Mouse (Mus musculus): ENCODE measurements around the gene Usp31.

The Usp31 gene

GRCm38 (mm10) chr7:121707073-121707667 is at the start of gene Usp31:
TSS of gene Usp31 (minus strand) at chr7:121707253.
- DNase-seq (ENCODE audit: low read depth, low spot score), result peak; percentile 96

GRCm38 (mm10) chr7:121754748-121755147 is 47.7 kb upstream of the Usp31 start:
- no peak for DNase-seq (ENCODE audit: low read depth, low spot score)

- peak; percentile 52 for DNase-seq (ENCODE audit: low read depth, low spot score)
These were observed 43.2 kb upstream of the Usp31 start for GRCm38 (mm10) chr7:121750244-121750643.

- DNase-seq (ENCODE audit: low read depth, low spot score), result no peak
These were observed 30.7 kb upstream of the Usp31 start for GRCm38 (mm10) chr7:121737511-121738415.

GRCm38 (mm10) chr7:121734171-121734831 is 27.2 kb upstream of the Usp31 start, which contains the start of gene Scnn1g:
TSS of gene Scnn1g (plus strand) at chr7:121734479.
- DNase-seq (ENCODE audit: low read depth, low spot score), result peak; percentile 87

- DNase-seq (ENCODE audit: low read depth, low spot score), result peak; percentile 33
These were observed 23.2 kb upstream of the Usp31 start for GRCm38 (mm10) chr7:121730225-121730624.

- no peak for DNase-seq (ENCODE audit: low read depth, low spot score)
These were observed 10.0 kb upstream of the Usp31 start for GRCm38 (mm10) chr7:121717031-121717430.

GRCm38 (mm10) chr7:121711171-121711570 is 4.1 kb upstream of the Usp31 start:
- DNase-seq (ENCODE audit: low read depth, low spot score), result no peak

GRCm38 (mm10) chr7:121706411-121707072 is 511 bp downstream of the Usp31 start:
- peak; percentile 53 for DNase-seq (ENCODE audit: low read depth, low spot score)

GRCm38 (mm10) chr7:121705051-121705450 is 2.0 kb downstream of the Usp31 start:
- no peak for DNase-seq (ENCODE audit: low read depth, low spot score)

- no peak for DNase-seq (ENCODE audit: low read depth, low spot score)
These were observed 5.1 kb downstream of the Usp31 start for GRCm38 (mm10) chr7:121701983-121702382.

- no peak for DNase-seq (ENCODE audit: low read depth, low spot score)
These were observed 6.6 kb downstream of the Usp31 start for GRCm38 (mm10) chr7:121700480-121700879.

- no peak for DNase-seq (ENCODE audit: low read depth, low spot score)
These were observed 7.8 kb downstream of the Usp31 start for GRCm38 (mm10) chr7:121699218-121699617.

- DNase-seq (ENCODE audit: low read depth, low spot score), result no peak
These were observed 9.5 kb downstream of the Usp31 start for GRCm38 (mm10) chr7:121697574-121697973.

- DNase-seq (ENCODE audit: low read depth, low spot score), result no peak
These were observed 9.9 kb downstream of the Usp31 start for GRCm38 (mm10) chr7:121697170-121697569.

GRCm38 (mm10) chr7:121691803-121692202 is 15.2 kb downstream of the Usp31 start:
- no peak for DNase-seq (ENCODE audit: low read depth, low spot score)

- DNase-seq (ENCODE audit: low read depth, low spot score), result no peak
These were observed 17.7 kb downstream of the Usp31 start for GRCm38 (mm10) chr7:121689338-121689737.

GRCm38 (mm10) chr7:121685140-121685984 is 21.7 kb downstream of the Usp31 start:
- DNase-seq (ENCODE audit: low read depth, low spot score), result no peak

- DNase-seq (ENCODE audit: low read depth, low spot score), result no peak
These were observed 25.9 kb downstream of the Usp31 start for GRCm38 (mm10) chr7:121681191-121681590.

GRCm38 (mm10) chr7:121677105-121677753 is 29.8 kb downstream of the Usp31 start:
- peak; percentile 43 for DNase-seq (ENCODE audit: low read depth, low spot score)

Data from A20 (cell line).